Mouse (Mus musculus) kidney, postnatal 4 days (tissue): ENCODE measurements around the gene Ccnc.

Experiments used
- DNase-seq, 2 experiments: peaks; one replicate each; pipeline ENCODE4 v3.0.0; 2021; ENCODE audit warnings: mixed read lengths in 2 of 2

The Ccnc gene

DNA sequence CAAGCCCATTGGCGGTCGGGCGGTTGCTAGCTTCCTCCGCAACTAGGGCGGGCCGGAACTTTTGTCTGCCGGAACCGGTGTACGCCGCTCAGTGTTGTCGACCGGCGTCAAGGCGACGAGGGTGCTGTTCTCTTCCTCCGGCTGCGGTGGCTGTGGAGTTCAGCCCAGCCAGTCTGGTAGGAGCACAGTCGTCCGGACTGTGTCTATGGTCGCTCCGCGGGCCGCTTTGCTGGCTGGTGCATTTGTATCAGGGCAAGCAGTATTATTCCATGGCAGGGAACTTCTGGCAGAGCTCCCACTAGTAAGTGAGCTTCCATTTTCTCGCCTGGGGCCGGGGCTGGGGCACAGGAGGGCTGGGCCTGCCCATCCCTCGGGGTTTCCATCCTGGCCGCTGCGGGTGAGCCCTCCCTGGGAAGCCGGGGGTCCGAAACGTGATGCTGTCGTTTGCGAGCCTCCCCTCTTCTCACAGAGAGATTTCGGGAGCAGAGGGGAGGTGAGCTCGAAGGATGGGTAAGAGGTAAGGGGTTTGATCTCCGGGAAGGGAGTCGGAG, at the start of gene Ccnc:
Ccnc (plus strand) TSS at position 87 of the 551 bp plus-strand sequence.
- DNase-seq: peak; percentile 92 to 94

GRCm38 (mm10) chr4:21678101-21678974, 49.2 kb upstream of the Ccnc start:
- no peak for DNase-seq

DNA sequence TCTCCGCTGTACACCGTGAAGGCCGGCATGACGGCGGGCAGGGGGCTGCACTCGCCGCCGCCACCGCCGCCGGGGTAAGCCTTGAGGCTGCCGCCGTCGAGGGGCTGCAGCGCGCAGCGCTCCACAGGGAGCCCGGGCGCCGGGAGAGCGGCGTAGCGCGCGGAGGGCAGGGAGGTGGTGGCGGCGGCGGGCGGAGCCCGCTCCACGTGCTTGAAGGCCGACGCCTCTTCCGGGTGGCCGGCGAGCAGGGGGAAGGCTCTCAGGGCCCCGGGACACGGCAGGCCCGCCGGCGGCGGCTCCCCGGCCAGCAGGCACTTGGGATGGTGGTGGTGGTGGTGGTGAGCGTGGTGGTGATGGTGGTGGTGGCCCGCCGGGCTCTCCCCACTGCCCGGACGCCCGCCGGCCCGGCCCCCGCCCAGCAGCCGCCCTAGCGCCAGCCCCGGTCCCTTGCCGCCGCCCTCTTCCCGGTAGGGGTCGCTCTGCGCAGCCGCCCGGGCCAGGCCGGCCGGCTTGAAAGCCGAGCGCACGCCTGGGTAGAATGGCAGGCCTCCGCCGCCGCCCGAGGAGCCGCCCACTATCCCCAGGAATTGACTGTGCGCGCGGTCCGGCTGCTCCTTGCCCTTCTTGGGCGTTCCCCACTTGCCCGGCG, 48.4 kb upstream of the Ccnc start:
- DNase-seq: peak; percentile 58 to 67

GRCm38 (mm10) chr4:21679624-21680480, 47.6 kb upstream of the Ccnc start:
- no peak for DNase-seq

GRCm38 (mm10) chr4:21680971-21681370, 46.5 kb upstream of the Ccnc start:
- DNase-seq: no peak

GRCm38 (mm10) chr4:21682421-21683150, 44.9 kb upstream of the Ccnc start:
- DNase-seq: no peak

DNA sequence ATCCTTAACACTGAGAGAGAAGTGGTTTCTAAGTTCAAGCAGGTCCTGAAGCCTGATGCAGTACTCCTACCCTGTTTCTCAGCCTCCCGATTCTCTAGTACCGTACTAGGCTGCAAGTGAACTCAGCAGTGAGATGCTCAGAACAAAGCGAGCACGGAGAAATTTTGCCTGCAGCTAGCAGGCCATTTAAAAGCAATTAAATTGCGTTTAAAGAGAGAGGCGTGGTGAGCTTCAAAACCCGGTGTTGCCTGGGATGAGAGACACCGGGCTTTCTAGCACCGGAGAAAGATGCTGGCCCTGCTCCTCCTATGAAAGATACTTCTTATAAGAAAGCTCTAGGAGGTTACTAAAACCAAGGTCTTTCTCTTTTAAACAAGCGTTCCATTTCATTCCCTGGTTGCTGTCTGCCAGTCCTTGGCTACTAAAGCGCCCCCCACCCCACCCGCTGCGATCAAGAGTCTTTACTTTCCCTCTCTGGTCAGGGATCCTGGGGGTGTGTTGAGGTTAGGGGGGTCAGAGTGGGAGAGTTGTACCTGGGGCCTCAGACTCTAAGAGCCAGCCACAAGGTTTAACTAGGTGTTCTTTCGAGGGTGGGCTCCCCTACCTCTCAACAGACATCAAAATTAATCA, 43.0 kb upstream of the Ccnc start:
- no peak for DNase-seq

- no peak for DNase-seq
Observed at GRCm38 (mm10) chr4:21685595-21686091, 41.9 kb upstream of the Ccnc start, which contains the start of gene Prdm13. Gene Prdm13, minus strand, starts transcription at chr4:21685963.

DNA sequence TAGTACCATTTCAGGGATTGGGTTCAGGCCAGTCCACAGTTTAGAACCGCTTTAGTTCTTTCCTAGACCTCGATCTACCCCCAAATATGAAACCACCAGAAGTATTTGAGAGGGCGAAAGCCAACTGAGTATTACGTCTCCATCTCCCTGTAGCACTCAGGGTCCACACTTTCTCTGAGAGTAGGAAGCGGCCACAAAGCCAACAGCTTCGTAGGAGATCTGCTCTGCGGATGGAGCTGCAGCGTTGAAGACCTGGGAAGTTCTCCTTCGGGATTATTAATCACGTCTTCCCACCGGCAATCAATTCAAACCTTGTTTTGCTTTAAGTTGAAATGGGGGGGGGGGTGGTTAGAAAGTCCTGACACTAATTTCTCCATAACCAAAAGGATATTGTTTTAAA, 41.1 kb upstream of the Ccnc start:
- DNase-seq: no peak

GRCm38 (mm10) chr4:21686934-21687333, 40.6 kb upstream of the Ccnc start:
- no peak for DNase-seq

DNA sequence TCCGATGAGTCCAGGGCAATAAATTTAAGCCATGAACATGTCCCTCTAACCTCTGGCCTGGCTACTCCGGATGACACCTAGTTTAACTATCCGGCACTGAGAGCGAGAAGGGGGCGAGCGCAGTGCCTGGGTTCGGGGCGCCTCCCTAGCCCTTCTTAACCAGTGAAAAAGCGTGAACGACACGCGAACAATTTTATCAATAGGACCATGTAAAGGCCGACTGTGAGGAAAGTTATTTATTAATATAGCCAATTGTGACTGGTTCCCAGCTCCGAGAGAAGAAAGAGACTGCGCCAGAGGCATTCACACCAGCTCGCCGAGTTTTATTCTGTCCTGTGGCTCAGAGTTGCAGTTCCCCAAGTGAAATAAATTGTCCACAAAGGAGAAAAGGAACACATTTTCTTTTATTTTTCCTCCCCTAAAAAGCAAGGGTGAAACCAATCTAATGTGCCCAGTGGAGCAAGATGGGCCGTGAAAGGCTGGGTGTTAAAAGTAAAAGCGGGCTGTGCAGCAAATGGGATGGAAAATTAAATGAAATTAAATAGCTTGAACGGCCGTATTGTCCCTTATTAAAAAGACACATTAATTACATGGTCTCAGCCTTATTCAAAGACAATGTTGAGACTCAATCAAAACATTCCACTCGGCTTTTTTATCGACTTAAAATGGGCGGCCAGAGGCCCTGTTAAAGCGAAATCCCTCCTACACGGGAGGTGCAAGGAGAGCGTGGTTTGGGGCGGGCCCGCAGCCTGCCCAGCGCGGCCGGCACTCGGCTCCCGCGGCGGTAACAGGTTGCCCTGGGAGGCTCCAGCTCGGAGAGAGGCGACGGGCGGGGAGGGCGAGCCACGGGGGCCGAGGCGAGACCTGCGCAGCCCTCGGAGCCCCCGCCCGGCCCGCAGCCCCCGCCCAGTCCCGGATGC, 39.5 kb upstream of the Ccnc start:
- peak; percentile 23 to 43 for DNase-seq

DNA sequence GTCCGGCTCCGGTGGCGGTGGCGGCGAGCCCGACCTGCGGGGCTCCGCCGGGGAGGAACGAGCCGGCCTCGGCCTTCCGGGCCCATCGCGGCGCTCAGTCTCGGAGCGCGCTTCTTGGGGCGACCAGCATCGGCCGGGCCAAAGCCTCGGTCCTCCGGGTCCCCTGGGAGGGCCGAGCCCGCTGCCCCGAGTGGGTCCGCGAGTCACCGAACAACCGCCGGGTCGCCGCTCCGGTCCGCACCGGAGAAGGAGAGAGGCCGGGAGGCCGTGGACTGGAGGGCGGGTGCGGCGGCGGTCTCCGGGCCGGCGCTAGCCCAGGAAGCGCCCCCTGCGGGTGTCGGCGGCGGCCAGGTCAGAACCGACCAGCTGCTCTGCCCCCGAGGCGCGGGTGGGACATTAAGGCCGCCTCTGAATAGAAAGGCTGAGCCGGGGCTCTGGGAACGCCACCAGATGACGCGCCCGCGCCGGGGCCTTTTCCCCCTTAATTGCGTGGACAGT, 38.7 kb upstream of the Ccnc start:
- DNase-seq: peak; percentile 32 to 54

DNA sequence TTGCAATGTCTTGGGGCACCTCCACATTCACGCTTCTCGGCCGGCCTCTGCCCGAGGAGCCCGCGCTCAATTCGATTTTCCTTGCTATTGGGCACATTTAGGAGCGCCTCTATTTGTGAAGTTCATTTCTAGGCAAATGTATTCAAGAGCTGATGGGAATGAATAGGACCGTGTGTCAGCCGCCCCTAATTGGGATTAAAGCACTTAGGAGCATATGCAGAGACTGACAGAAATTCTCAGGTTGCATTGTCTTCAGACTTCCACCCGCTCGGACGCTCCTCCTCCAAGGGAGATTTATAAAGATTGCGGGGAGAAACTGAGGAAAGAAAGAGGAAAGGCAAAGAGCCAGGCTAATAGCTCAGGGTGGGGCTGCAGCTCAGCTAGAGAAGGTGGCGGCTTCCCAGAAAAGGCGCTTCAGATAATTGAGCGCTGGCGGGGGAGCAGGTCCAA, 38.0 kb upstream of the Ccnc start:
- DNase-seq: peak in 1 of 2 experiments; percentile 17

- DNase-seq: no peak
Observed at GRCm38 (mm10) chr4:21690221-21690620, 37.3 kb upstream of the Ccnc start.

DNA sequence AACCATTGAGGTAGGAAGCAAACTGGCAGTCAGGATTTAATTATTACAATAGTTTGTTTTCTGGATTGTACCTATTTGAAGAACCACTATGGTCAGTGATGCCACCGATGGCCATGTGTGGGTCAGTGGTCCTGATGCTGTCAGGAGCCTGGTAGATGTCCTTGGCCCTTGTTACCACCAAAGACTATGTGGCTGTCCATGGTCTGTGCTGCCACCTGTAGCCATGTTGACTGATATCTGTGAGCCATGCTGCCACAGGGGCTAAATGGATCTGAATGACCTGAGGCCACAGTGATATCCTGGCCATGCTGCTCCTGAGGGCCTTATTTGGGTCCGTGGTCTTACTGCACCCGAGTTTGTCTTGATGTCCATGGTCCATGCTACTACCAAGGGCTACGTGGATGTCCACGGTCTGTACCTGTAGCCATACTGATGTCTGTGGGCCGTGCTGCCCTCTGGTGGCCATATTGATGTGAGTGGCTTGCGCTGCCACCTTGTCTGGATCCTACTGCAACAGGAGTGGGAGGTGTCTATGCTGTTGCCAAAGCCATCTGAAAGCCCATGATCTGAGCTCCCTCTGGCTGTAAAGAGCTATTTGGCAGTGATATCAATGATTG, 31.8 kb upstream of the Ccnc start:
- DNase-seq: peak; percentile 72 to 75

DNA sequence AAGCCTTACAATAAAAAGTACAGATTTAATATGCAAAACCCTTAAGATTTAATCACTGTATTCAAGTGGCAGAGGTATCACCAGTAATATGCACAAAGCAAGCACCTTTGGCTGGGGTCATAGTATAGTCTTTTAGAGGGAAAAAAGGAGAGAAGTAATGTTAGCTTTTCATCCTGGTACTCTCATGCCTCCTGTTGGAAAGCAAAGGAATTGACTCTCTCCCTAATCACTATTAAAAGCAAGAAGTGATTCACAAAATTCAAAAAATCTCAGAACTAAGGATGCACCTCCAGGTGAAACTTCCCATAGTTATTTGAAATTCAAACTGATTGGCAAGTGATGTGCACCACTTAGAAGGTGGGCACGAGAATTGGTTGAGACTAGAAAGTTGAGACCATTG, 22.5 kb upstream of the Ccnc start:
- DNase-seq: no peak

DNA sequence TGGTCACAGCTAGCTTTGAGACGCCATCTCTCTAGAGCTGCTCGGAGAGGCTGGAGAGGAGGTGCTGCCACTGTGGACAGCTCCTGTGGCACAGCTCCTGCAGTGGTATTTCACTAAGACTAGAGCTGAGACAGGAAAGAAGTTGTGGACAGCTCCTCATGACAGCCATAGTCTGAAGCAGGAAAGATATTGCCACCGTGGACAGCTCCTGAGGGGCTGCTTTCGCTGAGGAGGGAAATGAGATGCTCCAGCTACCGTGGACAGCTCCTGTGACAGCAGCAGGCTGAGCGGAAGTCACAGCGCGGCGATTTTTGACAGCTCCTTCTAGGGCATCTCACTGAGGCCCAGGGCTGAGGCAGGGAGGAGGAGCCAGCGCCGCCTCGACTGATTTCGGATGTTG, 15.4 kb upstream of the Ccnc start:
- DNase-seq: peak; percentile 94 to 96

DNA sequence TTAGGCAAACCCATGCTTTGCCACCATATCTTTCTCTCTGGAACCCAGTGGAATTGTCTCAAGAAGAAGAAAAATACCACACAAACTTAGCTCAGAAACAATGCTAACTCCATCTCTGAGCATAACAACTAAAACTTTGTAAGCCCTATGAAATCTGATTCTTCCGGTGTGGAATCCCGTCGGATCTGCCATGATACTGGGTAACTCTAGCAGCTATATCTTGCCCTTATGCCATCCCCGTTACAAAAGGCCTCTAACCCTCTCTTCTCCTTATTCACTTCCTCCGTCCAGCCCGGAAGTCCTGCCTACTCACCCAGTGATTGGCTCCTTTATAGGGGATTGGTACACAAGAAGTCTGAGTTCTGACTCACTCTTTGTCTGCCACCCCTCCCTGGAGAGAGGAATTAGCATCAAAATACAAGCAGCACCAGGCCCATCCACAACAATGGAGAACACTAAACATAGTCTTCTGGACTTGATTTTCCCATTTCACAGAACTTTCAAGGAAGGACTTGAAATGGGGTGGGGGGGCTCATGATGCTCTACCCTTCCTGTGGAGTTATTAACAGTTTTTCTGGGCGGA, 4.7 kb upstream of the Ccnc start:
- DNase-seq: no peak
